8 mouse cellular contexts compared by ENCODE assay signal in the genomic region with DNA sequence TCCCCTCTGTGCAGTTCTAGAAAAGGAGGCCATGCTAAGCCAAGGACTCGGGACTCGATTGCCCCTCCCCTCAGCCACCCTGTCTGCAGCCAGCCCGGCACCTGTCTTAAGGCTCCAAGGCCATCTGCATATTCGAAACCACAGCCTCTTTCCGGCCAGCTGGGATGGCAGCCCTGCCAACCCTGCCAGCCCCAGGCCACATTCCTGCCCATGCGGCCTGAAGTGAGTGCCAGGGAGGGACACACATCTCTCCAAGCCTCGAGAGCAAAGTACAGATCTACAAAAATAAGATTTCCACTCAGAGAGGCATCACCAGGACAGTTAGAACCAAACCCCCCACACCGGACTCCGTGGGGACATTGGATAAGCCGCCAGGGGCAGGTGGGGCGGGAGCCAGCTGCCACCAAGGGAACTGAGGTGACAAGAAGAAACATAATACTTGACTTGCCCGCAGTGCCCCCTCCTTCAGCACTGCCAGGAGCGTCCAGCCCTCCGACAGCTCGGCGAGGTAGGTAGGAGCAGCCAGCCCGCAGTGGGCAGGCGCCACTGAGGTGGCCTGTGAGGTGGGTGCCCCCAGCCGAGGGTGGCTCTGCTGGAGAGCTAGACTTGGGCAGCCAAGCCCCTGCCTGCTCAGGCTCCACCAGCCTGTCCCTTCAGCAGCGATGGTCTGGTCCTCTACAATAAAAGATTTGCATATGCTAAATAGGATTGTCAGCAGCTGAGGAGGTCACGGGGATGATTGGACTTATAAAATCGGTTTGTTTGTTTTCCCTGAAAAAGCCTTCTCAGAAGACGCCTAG. TPM values are rescaled to one million over a fixed set of nuclear protein-coding genes. Genes with fewer than 3 reads are reported as not detected.
DNase-seq lines count a peak whose midpoint lies in the region; ATAC-seq and TF ChIP-seq lines count a peak whose summit lies in the region.

No protein-coding gene starts in this region.

- no peak overlapping the region for H3K4me3 ChIP-seq in midbrain, embryonic 11.5 days (ENCODE audit: low read depth, low read length)
- no peak overlapping the region for H3K4me3 ChIP-seq in midbrain, embryonic 16.5 days (ENCODE audit: low read depth, low read length)
- no peak overlapping the region for H3K4me3 ChIP-seq in myocyte

- peaks cover 3% of the 10 kb centered on the region; the same call in 1 of the 2 replicates for H3K4me1 ChIP-seq in midbrain, embryonic 11.5 days (ENCODE audit: control insufficient read depth, insufficient read depth, low read length)
- peaks cover 5% of the 10 kb centered on the region; the same call in 1 of the 2 replicates for H3K4me1 ChIP-seq in midbrain, embryonic 16.5 days (ENCODE audit: control insufficient read depth, insufficient read depth, low read length)

- no peak overlapping the region for H3K4me2 ChIP-seq in midbrain, embryonic 11.5 days
- no peak overlapping the region for H3K4me2 ChIP-seq in midbrain, embryonic 16.5 days (ENCODE audit: low read length)
- peak overlapping the region; percentile 34 for H3K4me2 ChIP-seq in myocyte (ENCODE audit: low read depth)

- H3K27me3 ChIP-seq in midbrain, embryonic 11.5 days (ENCODE audit: control insufficient read depth, insufficient read depth, low read length) = no peaks in the 10 kb centered on the region
- H3K27me3 ChIP-seq in midbrain, embryonic 16.5 days (ENCODE audit: control insufficient read depth, insufficient read depth, low read depth, low read length) = no peaks in the 10 kb centered on the region; the same call in 1 of the 2 replicates
- no peaks in the 10 kb centered on the region for H3K27me3 ChIP-seq in myocyte (ENCODE audit: control insufficient read depth, insufficient read depth, insufficient read length)

- no peak overlapping the region for H3ac ChIP-seq in myocyte (ENCODE audit: control insufficient read depth, insufficient read length)

- H3K36me3 ChIP-seq in midbrain, embryonic 11.5 days (ENCODE audit: control insufficient read depth, insufficient read depth, low read length) = no peaks in the 10 kb centered on the region
- no peaks in the 10 kb centered on the region for H3K36me3 ChIP-seq in midbrain, embryonic 16.5 days (ENCODE audit: control insufficient read depth, insufficient read depth, low read length)
- H3K36me3 ChIP-seq in myocyte (ENCODE audit: control insufficient read depth, insufficient read depth) = no peaks in the 10 kb centered on the region

- no peak for DNase-seq in midbrain, embryonic 11.5 days (ENCODE audit: low spot score, missing footprints)
- DNase-seq in cerebellum, postnatal 36 days = peak; percentile 19 to 43
- DNase-seq in heart, postnatal 36 days = peak; percentile 37 to 46
- DNase-seq in spleen, postnatal 4 days (ENCODE audit: low spot score in 2 of 2) = no peak
- DNase-seq in frontal cortex, postnatal 25 days (ENCODE audit: low spot score in 2 of 2) = no peak
- no peak for DNase-seq in urinary bladder, adult 2 months (ENCODE audit: low spot score)

- no peak for TF ChIP-seq POLR2A in myocyte (IDR thresholded peaks at IDR 0.05; ENCODE audit: insufficient read length, low read depth)

- H3K9me3 ChIP-seq in midbrain, embryonic 11.5 days (ENCODE audit: control insufficient read depth, low read length) = no peaks in the 10 kb centered on the region
- no peaks in the 10 kb centered on the region for H3K9me3 ChIP-seq in midbrain, embryonic 16.5 days (replicated peaks; ENCODE audit: control insufficient read depth, low read length, poor library complexity, severe bottlenecking)

- peak; percentile 30; the same call in 1 of the 2 replicates for ATAC-seq in midbrain, embryonic 11.5 days (ENCODE audit: low FRiP score)
- no peak for ATAC-seq in midbrain, embryonic 16.5 days

- no peaks in the 10 kb centered on the region for H3K79me2 ChIP-seq in myocyte (ENCODE audit: control insufficient read depth, insufficient read depth)

- intact Hi-C loops in heart, postnatal 36 days (cut with DNase I) = loop anchor here (1.0 kb wide), 1 partner anchor 13 kb away; no protein-coding TSS in a partner anchor

- H3K9ac ChIP-seq in midbrain, embryonic 11.5 days (ENCODE audit: low read length) = no peak overlapping the region
- no peak overlapping the region for H3K9ac ChIP-seq in midbrain, embryonic 16.5 days (ENCODE audit: low read depth, low read length)

- H3K27ac ChIP-seq in midbrain, embryonic 11.5 days (ENCODE audit: low read depth, low read length) = no peak overlapping the region
- H3K27ac ChIP-seq in midbrain, embryonic 16.5 days (ENCODE audit: low read length) = no peak overlapping the region

- WGBS in midbrain, embryonic 11.5 days = 59% methylated on average over 23 of the region's 23 CpGs
- WGBS in midbrain, embryonic 16.5 days = 44% methylated on average over 23 of the region's 23 CpGs

TF ChIP-seq in myocyte, 11 proteins besides CTCF, POLR2A, EP300 and RAD21:
- peak; percentile 60 to 96 (median 92) for TF ChIP-seq MYOD1 (IDR thresholded peaks at IDR 0.05; ENCODE audit: control insufficient read depth in 1 of 3, insufficient read length in 2 of 3, low read depth in 2 of 3)
- TF ChIP-seq TCF3 (IDR thresholded peaks at IDR 0.05; ENCODE audit: insufficient read length, low read depth) = peak; percentile 90
- no peak for TF ChIP-seq MAX (IDR thresholded peaks at IDR 0.05; ENCODE audit: low read depth)
- TF ChIP-seq POLR2AphosphoS2 (IDR thresholded peaks at IDR 0.05; ENCODE audit: insufficient read length, low read depth) = no peak
- no peak for TF ChIP-seq SRF (IDR thresholded peaks at IDR 0.05; ENCODE audit: control insufficient read depth, insufficient read length, low read depth)
- peak; percentile 83 to 95 (median 88) for TF ChIP-seq MYOG (IDR thresholded peaks at IDR 0.05; ENCODE audit: control insufficient read depth in 1 of 3, insufficient read depth in 1 of 3, insufficient read length in 2 of 3, low read depth in 2 of 3)
- TF ChIP-seq TCF12 (IDR thresholded peaks at IDR 0.05; ENCODE audit: insufficient read depth, poor library complexity, severe bottlenecking) = peak; percentile 88

RNA-seq across cellular contexts. Expression of a gene that starts 39.0 kb away (rescaled TPM):
- polyA plus RNA-seq in midbrain, embryonic 11.5 days (2014; fragmentation: Nextera tagmentation; extraction: Ambion mirVana) = 39.5 and 39.9 TPM in 2 replicates
- polyA plus RNA-seq in midbrain, embryonic 16.5 days (2015; fragmentation: Nextera tagmentation; extraction: Ambion mirVana) = 53.3 and 58.6 TPM in 2 replicates
- 1 to 10 TPM; 2.4 to 2.5 TPM for total RNA-seq in heart, postnatal 36 days (2021)
- polyA plus RNA-seq in myocyte (2012; fragmentation: generic; extraction: Trizol) = 4.0 TPM
- polyA plus RNA-seq in urinary bladder, adult 2 months (2012; rRNA removed) = 4.8 and 5.7 TPM in 2 replicates

Comparison
In these comparisons a context has a peak if more than half of its experiments do, and no peak if none do; other contexts are left out.
1. DNase-seq: peak in cerebellum, postnatal 36 days (2 of 2) and heart, postnatal 36 days (2 of 2); none in midbrain, embryonic 11.5 days (single experiment), spleen, postnatal 4 days (0 of 2), frontal cortex, postnatal 25 days (0 of 2) and urinary bladder, adult 2 months (single experiment).